Mouse (Mus musculus): ENCODE measurements around the gene Asgr1. TPM values are rescaled to one million over a fixed set of nuclear protein-coding genes. Genes with fewer than 3 reads are reported as not detected.

The Asgr1 gene
- polyA plus RNA-seq, 1 experiment from 2014 or later = 3.9 TPM

GRCm38 (mm10) chr11:70021264-70022132 is 32.4 kb upstream of the Asgr1 start:
- Histone ChIP-seq H3K4me1 (ENCODE audit: control insufficient read depth, insufficient read depth, low read depth, low read length) (peaks cover 69% of the 10 kb centered on the region), H3K27me3 (replicated peaks; ENCODE audit: control insufficient read depth, insufficient read depth, low read length) (no peaks in the 10 kb centered on the region), H3K9me3 (ENCODE audit: control insufficient read depth, low read length) (no peaks in the 10 kb centered on the region), H3K4me2 (ENCODE audit: low read length) (peak overlapping the region; percentile 88), H3K36me3 (ENCODE audit: control insufficient read depth, insufficient read depth, low read length) (no peaks in the 10 kb centered on the region), H3K4me3 (ENCODE audit: low read length) (peak overlapping the region; percentile 77), H3K9ac (ENCODE audit: low read depth, low read length) (peak overlapping the region; percentile 92), H3K27ac (ENCODE audit: low read depth, low read length) (peak overlapping the region; percentile 96)
- ATAC-seq = peak; percentile 79
- whole genome bisulfite sequencing = under 1% methylated on average over 40 of the region's 40 CpGs

- Histone ChIP-seq H3K4me2 (ENCODE audit: low read length) (peak overlapping the region; percentile 61), H3K36me3 (ENCODE audit: control insufficient read depth, insufficient read depth, low read length) (no peaks in the 10 kb centered on the region), H3K4me1 (ENCODE audit: control insufficient read depth, insufficient read depth, low read depth, low read length) (peaks cover 81% of the 10 kb centered on the region), H3K4me3 (ENCODE audit: low read length) (peak overlapping the region; percentile 42), H3K27me3 (replicated peaks; ENCODE audit: control insufficient read depth, insufficient read depth, low read length) (no peaks in the 10 kb centered on the region), H3K9me3 (ENCODE audit: control insufficient read depth, low read length) (no peaks in the 10 kb centered on the region), H3K27ac (ENCODE audit: low read depth, low read length) (peak overlapping the region; percentile 52), H3K9ac (ENCODE audit: low read depth, low read length) (peak overlapping the region; percentile 62)
- ATAC-seq = no peak
- 2% methylated on average over 23 of the region's 29 CpGs for WGBS
These were observed 30.3 kb upstream of the Asgr1 start for GRCm38 (mm10) chr11:70023481-70024150.

GRCm38 (mm10) chr11:70024151-70024514 is 29.8 kb upstream of the Asgr1 start:
- H3K36me3 ChIP-seq (ENCODE audit: control insufficient read depth, insufficient read depth, low read length) = no peaks in the 10 kb centered on the region
- peak overlapping the region; percentile 42 for H3K4me3 ChIP-seq (ENCODE audit: low read length)
- peak overlapping the region; percentile 62 for H3K9ac ChIP-seq (ENCODE audit: low read depth, low read length)
- H3K4me2 ChIP-seq (ENCODE audit: low read length) = peak overlapping the region; percentile 61
- peak overlapping the region; percentile 13; the same call in 1 of the 2 replicates for H3K27ac ChIP-seq (ENCODE audit: low read depth, low read length)
- no peaks in the 10 kb centered on the region for H3K9me3 ChIP-seq (ENCODE audit: control insufficient read depth, low read length)
- no peak for ATAC-seq
- 11% methylated on average over 6 of the region's 6 CpGs for WGBS
- H3K27me3 ChIP-seq (replicated peaks; ENCODE audit: control insufficient read depth, insufficient read depth, low read length) = no peaks in the 10 kb centered on the region
- H3K4me1 ChIP-seq (ENCODE audit: control insufficient read depth, insufficient read depth, low read depth, low read length) = peaks cover 85% of the 10 kb centered on the region

GRCm38 (mm10) chr11:70026689-70027088 is 27.2 kb upstream of the Asgr1 start:
- ATAC-seq = no peak
- H3K4me2 ChIP-seq (ENCODE audit: low read length) = peak overlapping the region; percentile 68
- peaks cover 9% of the 10 kb centered on the region for H3K36me3 ChIP-seq (ENCODE audit: control insufficient read depth, insufficient read depth, low read length)
- WGBS = 5% methylated on average over 19 of the region's 19 CpGs
- no peaks in the 10 kb centered on the region for H3K9me3 ChIP-seq (ENCODE audit: control insufficient read depth, low read length)
- H3K4me3 ChIP-seq (ENCODE audit: low read length) = peak overlapping the region; percentile 26
- H3K27me3 ChIP-seq (replicated peaks; ENCODE audit: control insufficient read depth, insufficient read depth, low read length) = no peaks in the 10 kb centered on the region
- peak overlapping the region; percentile 49 for H3K9ac ChIP-seq (ENCODE audit: low read depth, low read length)
- H3K4me1 ChIP-seq (ENCODE audit: control insufficient read depth, insufficient read depth, low read depth, low read length) = peaks cover 82% of the 10 kb centered on the region
- peak overlapping the region; percentile 94 for H3K27ac ChIP-seq (ENCODE audit: low read depth, low read length)

GRCm38 (mm10) chr11:70027397-70027796 is 26.5 kb upstream of the Asgr1 start:
- Histone ChIP-seq H3K4me1 (ENCODE audit: control insufficient read depth, insufficient read depth, low read depth, low read length) (peaks cover 76% of the 10 kb centered on the region), H3K9ac (ENCODE audit: low read depth, low read length) (peak overlapping the region; percentile 57), H3K27me3 (replicated peaks; ENCODE audit: control insufficient read depth, insufficient read depth, low read length) (no peaks in the 10 kb centered on the region), H3K4me2 (ENCODE audit: low read length) (peak overlapping the region; percentile 68), H3K27ac (ENCODE audit: low read depth, low read length) (peak overlapping the region; percentile 94), H3K36me3 (ENCODE audit: control insufficient read depth, insufficient read depth, low read length) (peaks cover 16% of the 10 kb centered on the region), H3K4me3 (ENCODE audit: low read length) (peak overlapping the region; percentile 26; the same call in 1 of the 2 replicates), H3K9me3 (ENCODE audit: control insufficient read depth, low read length) (no peaks in the 10 kb centered on the region)
- no peak for ATAC-seq
- 24% methylated on average over 9 of the region's 9 CpGs for WGBS

GRCm38 (mm10) chr11:70028401-70029129 is 25.3 kb upstream of the Asgr1 start:
- Histone ChIP-seq H3K4me3 (ENCODE audit: low read length) (peak overlapping the region; percentile 36), H3K27ac (ENCODE audit: low read depth, low read length) (peak overlapping the region; percentile 94), H3K4me2 (ENCODE audit: low read length) (peak overlapping the region; percentile 68), H3K9ac (ENCODE audit: low read depth, low read length) (peak overlapping the region; percentile 57), H3K36me3 (ENCODE audit: control insufficient read depth, insufficient read depth, low read length) (peaks cover 17% of the 10 kb centered on the region), H3K9me3 (ENCODE audit: control insufficient read depth, low read length) (no peaks in the 10 kb centered on the region), H3K4me1 (ENCODE audit: control insufficient read depth, insufficient read depth, low read depth, low read length) (peaks cover 65% of the 10 kb centered on the region), H3K27me3 (replicated peaks; ENCODE audit: control insufficient read depth, insufficient read depth, low read length) (no peaks in the 10 kb centered on the region)
- peak; percentile 4 for ATAC-seq
- WGBS = 15% methylated on average over 12 of the region's 12 CpGs

GRCm38 (mm10) chr11:70029130-70029801 is 24.6 kb upstream of the Asgr1 start:
- Histone ChIP-seq H3K4me2 (ENCODE audit: low read length) (peak overlapping the region; percentile 68), H3K27ac (ENCODE audit: low read depth, low read length) (peak overlapping the region; percentile 94), H3K9me3 (ENCODE audit: control insufficient read depth, low read length) (no peaks in the 10 kb centered on the region), H3K27me3 (replicated peaks; ENCODE audit: control insufficient read depth, insufficient read depth, low read length) (no peaks in the 10 kb centered on the region), H3K4me3 (ENCODE audit: low read length) (peak overlapping the region; percentile 36), H3K9ac (ENCODE audit: low read depth, low read length) (peak overlapping the region; percentile 57), H3K36me3 (ENCODE audit: control insufficient read depth, insufficient read depth, low read length) (peaks cover 17% of the 10 kb centered on the region), H3K4me1 (ENCODE audit: control insufficient read depth, insufficient read depth, low read depth, low read length) (peaks cover 61% of the 10 kb centered on the region)
- under 1% methylated on average over 20 of the region's 20 CpGs for WGBS
- ATAC-seq = peak; percentile 91

GRCm38 (mm10) chr11:70029829-70030550 is 23.9 kb upstream of the Asgr1 start:
- Histone ChIP-seq H3K36me3 (ENCODE audit: control insufficient read depth, insufficient read depth, low read length) (peaks cover 19% of the 10 kb centered on the region), H3K9me3 (ENCODE audit: control insufficient read depth, low read length) (no peaks in the 10 kb centered on the region), H3K4me2 (ENCODE audit: low read length) (peak overlapping the region; percentile 68), H3K27ac (ENCODE audit: low read depth, low read length) (peak overlapping the region; percentile 94), H3K9ac (ENCODE audit: low read depth, low read length) (peak overlapping the region; percentile 57), H3K27me3 (replicated peaks; ENCODE audit: control insufficient read depth, insufficient read depth, low read length) (no peaks in the 10 kb centered on the region), H3K4me3 (ENCODE audit: low read length) (peak overlapping the region; percentile 36), H3K4me1 (ENCODE audit: control insufficient read depth, insufficient read depth, low read depth, low read length) (peaks cover 53% of the 10 kb centered on the region)
- peak; percentile 34 for ATAC-seq
- 15% methylated on average over 11 of the region's 11 CpGs for WGBS

Data from hindbrain, embryonic 16.5 days (tissue).